ENCODE assay signal across 35 mouse cellular contexts in genomic region chr11:95125366-95125948, GRCm38 (mm10). TPM values are rescaled to one million over a fixed set of nuclear protein-coding genes. Genes with fewer than 3 reads are reported as not detected.
DNase-seq lines count a peak whose midpoint lies in the region; ATAC-seq and TF ChIP-seq lines count a peak whose summit lies in the region.
"Had no signal": no experiment of that assay in that cellular context is flagged by ENCODE, and none has a peak within 500 bp of the region (broad histone marks: within the 10 kb centered on the region; RNA-seq: fewer than 3 reads in every experiment).

No protein-coding gene starts in this region.

- no peak for DNase-seq in kidney, postnatal 10 days
- DNase-seq in midbrain, embryonic 11.5 days (ENCODE audit: low spot score, missing footprints): peak; percentile 89
- no peak for DNase-seq in midbrain, embryonic 10.5 days (ENCODE audit: low spot score)
- no peak for DNase-seq in embryonic facial prominence, embryonic 10.5 days (ENCODE audit: low spot score)
- DNase-seq in limb, embryonic 14.5 days (ENCODE audit: low spot score): no peak
- no peak for DNase-seq in left cerebral cortex, adult 18-20 months (ENCODE audit: low spot score in 2 of 2)
- no peak for DNase-seq in layer of hippocampus, adult 8-10 months (ENCODE audit: low spot score in 2 of 2)
- DNase-seq: adrenal gland, adult 2 months; adrenal gland, postnatal 36 days; B cell, adult 2 months; cerebellum, adult 18-20 months; cerebellum, postnatal 10 days; gastrocnemius, adult 2 months; heart, postnatal 4 days; kidney, adult 9 months; lung, postnatal 36 days; right cerebral cortex, postnatal 14 days had no signal

- no peak overlapping the region for H3K4me3 ChIP-seq in kidney, embryonic 15.5 days (replicated peaks)
- no peak overlapping the region for H3K4me3 ChIP-seq in midbrain, embryonic 11.5 days (ENCODE audit: low read depth, low read length)
- H3K4me3 ChIP-seq in midbrain, embryonic 10.5 days: no peak overlapping the region
- H3K4me3 ChIP-seq in embryonic facial prominence, embryonic 10.5 days: peak overlapping the region; percentile 8
- H3K4me3 ChIP-seq in limb, embryonic 14.5 days (replicated peaks; ENCODE audit: low read length): no peak overlapping the region
- H3K4me3 ChIP-seq: forebrain, embryonic 15.5 days; gastrocnemius, adult 2 months; left cerebral cortex, adult 2 months; liver, embryonic 15.5 days; midbrain, embryonic 15.5 days; neural tube, embryonic 13.5 days had no signal

- no peak overlapping the region for H3K27ac ChIP-seq in kidney, embryonic 15.5 days
- H3K27ac ChIP-seq in midbrain, embryonic 11.5 days (ENCODE audit: low read depth, low read length): no peak overlapping the region
- no peak overlapping the region for H3K27ac ChIP-seq in midbrain, embryonic 10.5 days (replicated peaks)
- peak overlapping the region; percentile 52 for H3K27ac ChIP-seq in embryonic facial prominence, embryonic 10.5 days (replicated peaks)
- H3K27ac ChIP-seq in limb, embryonic 14.5 days (replicated peaks; ENCODE audit: low read depth, low read length): no peak overlapping the region
- H3K27ac ChIP-seq: forebrain, embryonic 15.5 days; gastrocnemius, adult 2 months; heart, embryonic 15.5 days; hindbrain, embryonic 13.5 days; left cerebral cortex, adult 2 months; liver, embryonic 15.5 days; midbrain, embryonic 15.5 days; neural tube, embryonic 13.5 days had no signal

- peak; percentile 59 for ATAC-seq in kidney, embryonic 15.5 days (replicated peaks; ENCODE audit: low FRiP score)
- ATAC-seq in midbrain, embryonic 11.5 days (ENCODE audit: low FRiP score): 0 out of 2 replicates have a peak, but pooled peaks have one; percentile 30
- ATAC-seq in limb, embryonic 14.5 days (ENCODE audit: low FRiP score, low read depth): peak; percentile 70
- ATAC-seq: activated CD4-positive, CD25-positive, alpha-beta regulatory T cell, adult 4 months had no signal

- H3K9ac ChIP-seq in kidney, embryonic 15.5 days: no peak overlapping the region
- H3K9ac ChIP-seq in midbrain, embryonic 11.5 days (ENCODE audit: low read length): no peak overlapping the region
- H3K9ac ChIP-seq in limb, embryonic 14.5 days (ENCODE audit: low read depth, low read length, severe bottlenecking): no peak overlapping the region
- H3K9ac ChIP-seq: forebrain, embryonic 15.5 days; heart, embryonic 15.5 days; hindbrain, embryonic 13.5 days; liver, embryonic 15.5 days; midbrain, embryonic 15.5 days had no signal

- no peaks in the 10 kb centered on the region for H3K9me3 ChIP-seq in kidney, embryonic 15.5 days (replicated peaks)
- no peaks in the 10 kb centered on the region for H3K9me3 ChIP-seq in midbrain, embryonic 11.5 days (ENCODE audit: control insufficient read depth, low read length)
- no peaks in the 10 kb centered on the region for H3K9me3 ChIP-seq in midbrain, embryonic 10.5 days (replicated peaks)
- H3K9me3 ChIP-seq in embryonic facial prominence, embryonic 10.5 days: no peaks in the 10 kb centered on the region
- H3K9me3 ChIP-seq in limb, embryonic 14.5 days (ENCODE audit: control insufficient read depth, low read length): no peaks in the 10 kb centered on the region
- H3K9me3 ChIP-seq: forebrain, embryonic 10.5 days; forebrain, embryonic 15.5 days; heart, embryonic 15.5 days; hindbrain, embryonic 13.5 days; liver, embryonic 15.5 days; midbrain, embryonic 15.5 days; neural tube, embryonic 13.5 days had no signal

- peaks cover 84% of the 10 kb centered on the region for H3K27me3 ChIP-seq in kidney, embryonic 15.5 days
- peaks cover 59% of the 10 kb centered on the region for H3K27me3 ChIP-seq in midbrain, embryonic 11.5 days (ENCODE audit: control insufficient read depth, insufficient read depth, low read length)
- H3K27me3 ChIP-seq in midbrain, embryonic 10.5 days (ENCODE audit: low read depth, poor library complexity, severe bottlenecking): peaks cover 98% of the 10 kb centered on the region
- peaks cover 95% of the 10 kb centered on the region for H3K27me3 ChIP-seq in embryonic facial prominence, embryonic 10.5 days (replicated peaks; ENCODE audit: low read depth, poor library complexity, severe bottlenecking)
- H3K27me3 ChIP-seq in limb, embryonic 14.5 days (ENCODE audit: control insufficient read depth, insufficient read depth, low read length): peaks cover 37% of the 10 kb centered on the region

- no peak for TF ChIP-seq POLR2A in limb, embryonic 14.5 days (IDR thresholded peaks at IDR 0.05; ENCODE audit: borderline replicate concordance, extremely low read depth, insufficient read depth, insufficient read length)

- no peaks in the 10 kb centered on the region for H3K36me3 ChIP-seq in kidney, embryonic 15.5 days
- H3K36me3 ChIP-seq in midbrain, embryonic 11.5 days (ENCODE audit: control insufficient read depth, insufficient read depth, low read length): no peaks in the 10 kb centered on the region
- H3K36me3 ChIP-seq in midbrain, embryonic 10.5 days: no peaks in the 10 kb centered on the region
- H3K36me3 ChIP-seq in embryonic facial prominence, embryonic 10.5 days (replicated peaks): peaks cover 19% of the 10 kb centered on the region
- H3K36me3 ChIP-seq in limb, embryonic 14.5 days (ENCODE audit: control insufficient read depth, insufficient read depth, low read length): no peaks in the 10 kb centered on the region
- H3K36me3 ChIP-seq: forebrain, embryonic 10.5 days; forebrain, embryonic 15.5 days; heart, embryonic 15.5 days; hindbrain, embryonic 13.5 days; liver, embryonic 15.5 days; midbrain, embryonic 15.5 days; neural tube, embryonic 13.5 days had no signal

- WGBS in kidney, embryonic 15.5 days: 14% methylated on average over 7 of the region's 7 CpGs
- WGBS in midbrain, embryonic 11.5 days: 25% methylated on average over 7 of the region's 7 CpGs
- 24% methylated on average over 7 of the region's 7 CpGs for WGBS in midbrain, embryonic 10.5 days
- 27% methylated on average over 7 of the region's 7 CpGs for WGBS in embryonic facial prominence, embryonic 10.5 days
- WGBS in limb, embryonic 14.5 days: 16% methylated on average over 7 of the region's 7 CpGs

- H3K4me1 ChIP-seq in kidney, embryonic 15.5 days: peaks cover 40% of the 10 kb centered on the region
- H3K4me1 ChIP-seq in midbrain, embryonic 11.5 days (ENCODE audit: control insufficient read depth, insufficient read depth, low read length): peaks cover 11% of the 10 kb centered on the region
- H3K4me1 ChIP-seq in midbrain, embryonic 10.5 days: peaks cover 40% of the 10 kb centered on the region
- H3K4me1 ChIP-seq in embryonic facial prominence, embryonic 10.5 days: peaks cover 80% of the 10 kb centered on the region
- peaks cover 13% of the 10 kb centered on the region for H3K4me1 ChIP-seq in limb, embryonic 14.5 days (ENCODE audit: control insufficient read depth, insufficient read depth, low read length)

- no peak overlapping the region for H3K4me2 ChIP-seq in kidney, embryonic 15.5 days
- no peak overlapping the region for H3K4me2 ChIP-seq in midbrain, embryonic 11.5 days
- H3K4me2 ChIP-seq in limb, embryonic 14.5 days (replicated peaks; ENCODE audit: low read depth, low read length, severe bottlenecking): no peak overlapping the region
- H3K4me2 ChIP-seq: liver, embryonic 15.5 days had no signal

RNA-seq across cellular contexts. Expression of gene Dlx3, which starts 5.5 kb away (rescaled TPM):
- 0.78 and 2.5 TPM in 2 replicates for polyA plus RNA-seq in kidney, embryonic 15.5 days (2015; fragmentation: Nextera tagmentation; extraction: Ambion mirVana)
- polyA plus RNA-seq in midbrain, embryonic 11.5 days (2014; fragmentation: Nextera tagmentation; extraction: Ambion mirVana): 0.59 and 0.65 TPM in 2 replicates
- 0.89 and 1.3 TPM in 2 replicates for polyA plus RNA-seq in midbrain, embryonic 10.5 days (2016; fragmentation: Nextera tagmentation; extraction: Ambion mirVana)
- 29.8 and 31.3 TPM in 2 replicates for polyA plus RNA-seq in embryonic facial prominence, embryonic 10.5 days (2016; fragmentation: Nextera tagmentation; extraction: Ambion mirVana)
- polyA plus RNA-seq in limb, embryonic 14.5 days (2012; rRNA removed): 8.3 and 8.6 TPM in 2 replicates
- 14.3 and 16.3 TPM in 2 replicates for polyA plus RNA-seq in limb, embryonic 14.5 days (2014; fragmentation: Nextera tagmentation; extraction: Ambion mirVana)
- not detected for total RNA-seq in left cerebral cortex, adult 18-20 months (2021)
- total RNA-seq in layer of hippocampus, adult 8-10 months (2022): under 1 TPM in 1 of 4 experiments, not detected in 3; 0.12 TPM
- total RNA-seq: adrenal gland, postnatal 36 days; common myeloid progenitor, adult 5-6 weeks; gastrocnemius, adult 2 months; heart, adult 8-10 months; heart, postnatal 4 days; layer of hippocampus, postnatal 10 days; left cerebral cortex, adult 2 months; left cerebral cortex, postnatal 36 days; liver, adult 2 months; megakaryocyte-erythroid progenitor cell, adult 5-6 weeks had no signal
- polyA plus RNA-seq: activated CD4-positive, CD25-positive, alpha-beta regulatory T cell, adult 4 months; forebrain, embryonic 15.5 days; liver, adult 2 months had no signal

RNA-seq across cellular contexts. Expression of gene Dlx4, which starts 20.6 kb away (rescaled TPM):
- not detected in 2 replicates for polyA plus RNA-seq in kidney, embryonic 15.5 days (2015; fragmentation: Nextera tagmentation; extraction: Ambion mirVana)
- polyA plus RNA-seq in midbrain, embryonic 11.5 days (2014; fragmentation: Nextera tagmentation; extraction: Ambion mirVana): not detected in 2 replicates
- polyA plus RNA-seq in midbrain, embryonic 10.5 days (2016; fragmentation: Nextera tagmentation; extraction: Ambion mirVana): 0.10 and 0.15 TPM in 2 replicates
- 3.6 and 4.3 TPM in 2 replicates for polyA plus RNA-seq in embryonic facial prominence, embryonic 10.5 days (2016; fragmentation: Nextera tagmentation; extraction: Ambion mirVana)
- polyA plus RNA-seq in limb, embryonic 14.5 days (2012; rRNA removed): 2.0 and 2.4 TPM in 2 replicates
- 3.3 and 3.4 TPM in 2 replicates for polyA plus RNA-seq in limb, embryonic 14.5 days (2014; fragmentation: Nextera tagmentation; extraction: Ambion mirVana)
- total RNA-seq in left cerebral cortex, adult 18-20 months (2021): under 1 TPM; 0.19 to 0.21 TPM
- total RNA-seq in layer of hippocampus, adult 8-10 months (2022): under 1 TPM in 1 of 4 experiments, not detected in 3; 0.33 TPM
- total RNA-seq: adrenal gland, postnatal 36 days; common myeloid progenitor, adult 5-6 weeks; gastrocnemius, adult 2 months; heart, adult 8-10 months; heart, postnatal 4 days; left cerebral cortex, adult 2 months; left cerebral cortex, postnatal 36 days; liver, adult 2 months; megakaryocyte-erythroid progenitor cell, adult 5-6 weeks had no signal
- polyA plus RNA-seq: activated CD4-positive, CD25-positive, alpha-beta regulatory T cell, adult 4 months; forebrain, embryonic 15.5 days; hindbrain, embryonic 13.5 days; large intestine, adult 2 months; midbrain, embryonic 15.5 days; neural tube, embryonic 13.5 days; small intestine, adult 2 months had no signal

RNA-seq across cellular contexts. Expression of gene Itga3, which starts 48.9 kb away (rescaled TPM):
- polyA plus RNA-seq in kidney, embryonic 15.5 days (2015; fragmentation: Nextera tagmentation; extraction: Ambion mirVana): 21.0 and 22.9 TPM in 2 replicates
- polyA plus RNA-seq in midbrain, embryonic 11.5 days (2014; fragmentation: Nextera tagmentation; extraction: Ambion mirVana): 2.9 and 3.0 TPM in 2 replicates
- 5.1 and 5.4 TPM in 2 replicates for polyA plus RNA-seq in midbrain, embryonic 10.5 days (2016; fragmentation: Nextera tagmentation; extraction: Ambion mirVana)
- polyA plus RNA-seq in embryonic facial prominence, embryonic 10.5 days (2016; fragmentation: Nextera tagmentation; extraction: Ambion mirVana): 11.5 and 12.2 TPM in 2 replicates
- polyA plus RNA-seq in limb, embryonic 14.5 days (2012; rRNA removed): 12.7 and 14.3 TPM in 2 replicates
- 8.6 and 10.0 TPM in 2 replicates for polyA plus RNA-seq in limb, embryonic 14.5 days (2014; fragmentation: Nextera tagmentation; extraction: Ambion mirVana)
- total RNA-seq in left cerebral cortex, adult 18-20 months (2021): 10 to 100 TPM; 17.2 to 19.3 TPM
- total RNA-seq in layer of hippocampus, adult 8-10 months (2022): 10 to 100 TPM; 15.0 to 19.9 (median 17.0) TPM
